Mouse (Mus musculus) stomach, postnatal 0 days (tissue): ENCODE data around the gene Klhl18. TPM values are rescaled to one million over a fixed set of nuclear protein-coding genes. Genes with fewer than 3 reads are reported as not detected.
A peak's percentile ranks its signal among the peaks of the same experiment; 100 is the strongest.
"Not testable (repeated sequence)": the region's sequence is repeated elsewhere in the genome, so short reads cannot be mapped to it uniquely, and the experiment has no call there.

Experiments used
- ATAC-seq: fragments of 200-750 bp; cut with Nextera tagmentation; 2 replicates; pipeline ENCODE4 v1.8.0; 2017; ENCODE audit not compliant: low FRiP score, low TSS enrichment
- DNase-seq: peaks from one replicate; pipeline ENCODE4 v3.0.0-alpha.2; 2016; ENCODE audit warnings: low spot score
- H3K27ac ChIP-seq: fragments of 300-500 bp; sonication (generic); replicated peaks from 2 replicates; pipeline ENCODE4 v1.5.1; 2014; ENCODE audit warnings: mild to moderate bottlenecking, control low read depth
- H3K27me3 ChIP-seq: fragments of 300-500 bp; sonication (generic); 2 replicates; pipeline ENCODE4 v1.6.1; 2014; ENCODE audit warnings: low read length; ENCODE audit not compliant: control insufficient read depth, insufficient read depth
- H3K36me3 ChIP-seq: fragments of 300-500 bp; sonication (generic); 2 replicates; pipeline ENCODE4 v1.6.1; 2014; ENCODE audit warnings: low read length, mixed read lengths; ENCODE audit not compliant: control insufficient read depth, insufficient read depth
- H3K4me1 ChIP-seq: fragments of 300-500 bp; sonication (generic); replicated peaks from 2 replicates; pipeline ENCODE4 v1.6.1; 2014; ENCODE audit warnings: antibody characterized with exemption; ENCODE audit not compliant: control insufficient read depth, insufficient read depth
- H3K4me2 ChIP-seq: fragments of 300-500 bp; sonication (generic); replicated peaks from 2 replicates; pipeline ENCODE4 v1.6.1; 2014; ENCODE audit warnings: low read depth, mild to moderate bottlenecking, control low read depth, moderate library complexity
- H3K4me3 ChIP-seq: fragments of 300-500 bp; sonication (generic); 2 replicates; pipeline ENCODE4 v1.5.1; 2014; ENCODE audit warnings: low read depth, low read length, control low read depth
- H3K9ac ChIP-seq: fragments of 300-500 bp; sonication (generic); 2 replicates; pipeline ENCODE4 v1.6.1; 2014; ENCODE audit warnings: mild to moderate bottlenecking, low read length, control low read depth, mixed read lengths
- H3K9me3 ChIP-seq: fragments of 300-500 bp; sonication (generic); 2 replicates; pipeline ENCODE4 v1.6.1; 2016; ENCODE audit warnings: low read length; ENCODE audit not compliant: control insufficient read depth
- CTCF ChIP-seq: IDR thresholded peaks from 2 replicates; pipeline ENCODE4 v1.5.1; 2016; ENCODE audit warnings: antibody characterized with exemption, low read depth, mild to moderate bottlenecking, moderate library complexity
- EP300 ChIP-seq: optimal IDR thresholded peaks from 2 replicates; pipeline ENCODE3; 2016; ENCODE audit warnings: antibody characterized with exemption
- WGBS: fragments of 180-500 bp; shearing (Covaris S2); extraction: QIAGEN DNeasy Blood & Tissue Kit; methylation state at CpG from one replicate; pipeline ENCODE4 v1.1.7; 2014; 5-methylcytosine and 5-hydroxymethylcytosine counted together
- polyA plus RNA-seq: library from polyadenylated mRNA; unstranded; fragments of >200 nt; fragmentation: Nextera tagmentation; extraction: Ambion mirVana; gene quantifications from 2 replicates; pipeline ENCODE4 v1.2.1, GENCODE M21; 2015

The Klhl18 gene
- polyA plus RNA-seq, 1 experiment from 2014 or later = 5.7 TPM

GRCm38 (mm10) chr9:110381292-110381691, 95.2 kb downstream of the Klhl18 start:
- Histone ChIP-seq H3K4me1 (no peaks in the 10 kb centered on the region), H3K27me3 (no peaks in the 10 kb centered on the region), H3K36me3 (peaks cover 26% of the 10 kb centered on the region), H3K4me3 (no peak overlapping the region), H3K9ac (no peak overlapping the region), H3K4me2 (no peak overlapping the region), H3K9me3 (no peaks in the 10 kb centered on the region), H3K27ac (no peak overlapping the region)
- WGBS = 72% methylated on average over 12 of the region's 12 CpGs
- TF ChIP-seq EP300 (no peak), CTCF (no peak)
- no peak for DNase-seq
- no peak for ATAC-seq

GRCm38 (mm10) chr9:110380662-110381061, 95.8 kb downstream of the Klhl18 start:
- ATAC-seq (peak; percentile 47; the same call in 1 of the 2 replicates), DNase-seq (peak; percentile 50)
- Histone ChIP-seq H3K4me1 (no peaks in the 10 kb centered on the region), H3K9me3 (no peaks in the 10 kb centered on the region), H3K9ac (no peak overlapping the region), H3K27me3 (no peaks in the 10 kb centered on the region), H3K4me2 (no peak overlapping the region), H3K36me3 (peaks cover 25% of the 10 kb centered on the region), H3K4me3 (no peak overlapping the region), H3K27ac (no peak overlapping the region)
- TF ChIP-seq CTCF (no peak), EP300 (no peak)
- 42% methylated on average over 21 of the region's 21 CpGs for WGBS

GRCm38 (mm10) chr9:110379361-110379760, 97.1 kb downstream of the Klhl18 start:
- H3K9ac ChIP-seq = no peak overlapping the region
- H3K27me3 ChIP-seq = no peaks in the 10 kb centered on the region
- 92% methylated on average over 8 of the region's 8 CpGs for WGBS
- TF ChIP-seq CTCF = no peak
- no peak for TF ChIP-seq EP300
- no peaks in the 10 kb centered on the region for H3K9me3 ChIP-seq
- H3K27ac ChIP-seq = no peak overlapping the region
- peaks cover 22% of the 10 kb centered on the region for H3K36me3 ChIP-seq
- no peak overlapping the region for H3K4me3 ChIP-seq
- DNase-seq (no peak), ATAC-seq (no peak)
- no peak overlapping the region for H3K4me2 ChIP-seq
- no peaks in the 10 kb centered on the region for H3K4me1 ChIP-seq

- H3K4me3 ChIP-seq, H3K9me3 ChIP-seq, H3K27me3 ChIP-seq, ATAC-seq, DNase-seq, H3K9ac ChIP-seq, H3K4me1 ChIP-seq, H3K4me2 ChIP-seq, H3K27ac ChIP-seq: not testable (repeated sequence)
- H3K36me3 ChIP-seq = peaks cover 24% of the 10 kb centered on the region
- 77% methylated on average over 15 of the region's 15 CpGs for WGBS
Observed at GRCm38 (mm10) chr9:110377655-110378054, 98.8 kb downstream of the Klhl18 start.

Other genes with a start within 250 kb of the Klhl18 start
- 3.0 and 3.3 TPM in 2 replicates for gene Cspg5, start 232.9 kb downstream of the Klhl18 start, polyA plus RNA-seq
- 10.1 and 11.6 TPM in 2 replicates for gene Elp6, start 171.5 kb downstream of the Klhl18 start, polyA plus RNA-seq
- 31.6 and 32.9 TPM in 2 replicates for gene Scap, start 143.4 kb downstream of the Klhl18 start, polyA plus RNA-seq
- gene Ptpn23, start 68.5 kb downstream of the Klhl18 start, polyA plus RNA-seq = 6.3 and 7.8 TPM in 2 replicates
- 2.4 and 2.5 TPM in 2 replicates for gene Ngp, start 56.9 kb downstream of the Klhl18 start, polyA plus RNA-seq
- 1.3 and 1.4 TPM in 2 replicates for gene Kif9, start 264 bp upstream of the Klhl18 start, polyA plus RNA-seq
- gene Setd2, start 55.9 kb upstream of the Klhl18 start, polyA plus RNA-seq = 13.1 and 14.0 TPM in 2 replicates
- gene Nradd, start 147.8 kb upstream of the Klhl18 start, polyA plus RNA-seq = 14.5 and 15.9 TPM in 2 replicates
- gene Nbeal2, start 177.5 kb upstream of the Klhl18 start, polyA plus RNA-seq = 5.7 and 6.2 TPM in 2 replicates
- gene Ccdc12, start 179.8 kb upstream of the Klhl18 start, polyA plus RNA-seq = 139 and 144 TPM in 2 replicates